Mouse (Mus musculus) lung, postnatal 25 days (tissue): ENCODE measurements around the gene Nedd4.
A peak's percentile ranks its signal among the peaks of the same experiment; 100 is the strongest.

Source experiments
- DNase-seq: peaks from one replicate; pipeline ENCODE4 v3.0.0; 2022; ENCODE audit warnings: low spot score

Nedd4 gene

DNA sequence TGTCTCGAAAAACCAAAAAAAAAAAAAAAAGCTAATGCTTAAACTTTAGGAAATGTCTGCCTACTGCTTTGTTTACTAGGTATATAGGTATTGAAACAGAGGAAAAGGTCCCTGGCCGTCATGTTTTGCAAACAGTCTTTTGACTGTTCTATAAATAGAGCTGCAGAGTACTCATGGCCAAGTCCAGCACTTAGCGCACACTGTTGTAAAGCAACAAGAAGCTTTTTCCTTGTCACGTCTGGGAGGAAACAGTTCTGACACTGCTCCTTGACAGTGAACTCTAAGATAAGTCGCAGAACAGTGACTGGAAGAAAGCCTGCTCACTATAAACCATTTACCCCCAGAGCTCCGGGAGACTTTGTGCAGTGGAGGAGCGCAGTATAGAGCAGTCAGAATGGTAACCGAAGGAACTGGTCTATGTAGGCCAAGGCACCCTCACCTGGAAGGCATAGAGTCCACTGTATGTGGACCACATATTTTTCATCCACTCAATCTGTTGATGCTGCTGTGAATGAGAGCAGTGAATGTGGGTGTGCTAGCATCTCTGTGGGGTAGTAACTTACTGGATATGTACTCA is 19.6 kb downstream of the Nedd4 start:
- no peak for DNase-seq

DNA sequence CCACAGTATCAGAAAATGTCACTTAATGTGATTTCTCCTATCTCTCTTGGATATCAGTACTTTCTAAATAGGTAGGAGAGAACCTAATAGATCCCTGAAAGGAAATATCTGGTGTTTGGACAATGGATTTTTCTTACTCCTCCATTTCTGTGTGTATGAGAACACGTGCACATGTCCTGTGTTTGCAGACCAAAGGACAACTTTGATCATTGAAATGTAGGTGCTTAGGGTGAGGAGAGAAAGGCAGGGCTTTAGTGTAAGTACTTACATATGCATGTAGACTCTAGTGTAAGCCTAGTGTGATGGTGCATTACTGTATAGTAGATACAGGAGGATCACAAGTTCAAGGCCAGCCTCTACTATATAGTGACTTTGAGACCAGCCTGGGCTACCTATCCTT is 21.1 kb downstream of the Nedd4 start:
- no peak for DNase-seq

DNA sequence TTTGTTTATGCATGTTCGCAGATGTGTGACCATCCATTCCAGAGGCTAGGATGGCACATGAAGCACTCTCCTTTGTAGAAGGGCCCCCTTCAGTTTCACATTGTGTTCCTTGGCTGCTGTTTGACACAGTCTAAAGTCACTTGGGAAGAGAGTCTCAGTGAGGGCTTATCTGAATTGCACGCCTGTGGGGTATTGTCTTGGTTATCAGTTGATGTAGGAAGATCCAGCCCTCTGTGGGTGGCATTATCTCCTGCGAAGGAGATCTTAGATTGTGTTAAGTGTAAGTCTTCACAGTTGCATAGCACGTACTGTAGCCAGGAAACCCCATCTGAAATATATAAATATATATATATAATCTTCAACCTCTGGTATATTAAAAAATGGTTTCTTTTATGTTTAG is 23.1 kb downstream of the Nedd4 start:
- no peak for DNase-seq

DNA sequence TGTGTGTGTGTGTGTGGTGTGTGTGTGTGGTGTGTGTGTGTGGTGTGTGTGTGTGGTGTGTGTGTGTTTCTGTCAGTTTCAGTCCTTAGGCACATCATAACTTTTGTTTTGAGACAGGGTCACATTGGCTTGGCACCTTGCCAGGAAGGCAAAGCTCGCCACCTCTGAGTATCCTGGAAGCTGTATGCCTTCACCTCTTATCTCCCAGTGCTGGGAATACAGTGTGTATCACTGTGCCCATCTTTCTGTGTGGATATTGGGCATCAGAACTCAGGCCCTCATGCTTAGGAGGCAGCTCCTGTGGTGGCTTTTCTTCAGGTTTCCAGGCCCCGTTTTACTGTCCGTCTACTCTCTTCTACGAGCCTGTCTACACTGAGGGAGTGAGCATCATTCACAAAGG is 24.4 kb downstream of the Nedd4 start:
- DNase-seq, result no peak

DNA sequence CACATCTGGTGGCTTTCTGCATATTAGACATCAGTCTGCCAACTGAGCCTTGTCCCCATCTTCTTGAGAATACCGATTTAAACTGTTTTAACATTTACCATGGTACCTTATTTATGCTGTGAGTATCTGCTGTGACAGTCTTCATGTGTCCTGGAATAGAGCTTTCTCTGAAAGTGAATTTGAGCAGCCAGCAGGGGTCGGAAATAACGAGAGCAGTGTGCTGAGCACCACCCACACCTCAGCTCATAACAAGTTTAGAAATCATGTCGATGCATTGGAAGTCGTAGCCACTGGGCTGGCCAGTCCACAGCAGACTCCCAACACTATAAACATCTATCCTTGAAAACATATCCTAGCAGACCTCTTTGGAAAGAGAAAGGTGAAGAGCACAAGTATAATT is 27.4 kb downstream of the Nedd4 start:
- DNase-seq, result no peak

DNA sequence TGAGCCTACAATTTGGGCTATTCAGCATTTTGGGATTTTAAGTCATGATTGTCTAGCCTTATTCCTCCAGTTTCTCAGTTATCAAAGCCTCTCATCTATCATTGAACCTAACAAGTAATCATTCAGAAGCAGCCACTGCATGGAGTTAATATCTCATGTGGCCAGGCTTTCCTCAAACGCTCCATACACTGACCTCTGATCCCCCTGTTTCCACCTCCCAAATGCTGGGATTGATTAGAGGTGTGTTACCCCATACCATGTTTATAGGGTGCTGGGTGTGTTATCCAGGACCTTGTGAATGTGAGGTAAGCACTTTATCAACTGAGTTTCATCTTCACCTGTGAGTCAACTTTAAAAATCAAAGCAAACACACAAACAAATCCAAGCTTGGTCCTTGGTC is 28.7 kb downstream of the Nedd4 start:
- DNase-seq, result no peak

DNA sequence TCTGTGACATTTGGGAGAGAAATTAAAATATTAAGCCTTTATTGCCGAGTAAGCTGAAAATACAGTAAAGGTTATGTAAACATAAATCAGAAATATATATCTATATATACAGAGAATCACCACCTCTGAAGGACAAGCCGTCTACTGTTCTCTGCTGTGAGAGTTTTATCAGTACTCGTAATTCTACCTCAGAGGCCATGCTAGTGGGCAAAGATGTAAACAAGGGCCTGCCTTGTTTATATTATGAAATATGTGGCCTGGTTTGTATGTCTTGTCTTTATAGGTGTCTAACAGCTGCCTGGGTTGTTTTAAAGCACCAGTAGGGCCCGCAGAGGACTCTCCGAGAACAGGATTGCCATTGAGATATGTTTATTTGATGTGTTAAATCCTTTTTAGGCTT is 29.8 kb downstream of the Nedd4 start:
- no peak for DNase-seq

DNA sequence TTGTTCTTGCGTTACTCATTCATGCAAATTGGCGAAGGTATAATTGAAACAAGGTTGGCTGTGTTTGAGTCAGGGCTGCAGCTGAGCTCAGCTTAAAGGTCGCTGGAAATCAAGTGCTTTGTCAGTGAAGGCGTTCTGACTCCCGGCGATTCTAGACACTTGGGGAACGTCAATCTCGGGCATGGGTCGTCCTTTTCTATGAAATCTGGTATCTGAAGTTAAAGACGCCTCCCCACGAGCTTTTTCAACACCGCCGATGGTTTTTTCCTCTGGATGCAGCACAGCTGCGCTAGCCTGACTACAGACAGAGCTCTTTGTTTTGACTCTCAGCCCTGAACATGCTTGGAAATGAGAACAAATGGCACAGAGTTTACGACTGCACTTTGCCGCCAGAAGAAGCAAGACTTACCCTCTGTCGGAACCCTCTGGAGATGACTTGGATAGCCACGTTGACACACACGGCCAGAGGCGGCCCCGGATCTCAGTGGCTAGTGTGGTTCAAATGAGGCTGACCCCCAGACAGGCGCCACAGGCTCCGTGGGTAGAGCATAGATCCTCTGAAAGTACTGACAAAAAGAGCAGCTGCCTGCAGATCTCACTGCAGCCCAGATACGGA is 31.0 kb downstream of the Nedd4 start:
- no peak for DNase-seq

DNA sequence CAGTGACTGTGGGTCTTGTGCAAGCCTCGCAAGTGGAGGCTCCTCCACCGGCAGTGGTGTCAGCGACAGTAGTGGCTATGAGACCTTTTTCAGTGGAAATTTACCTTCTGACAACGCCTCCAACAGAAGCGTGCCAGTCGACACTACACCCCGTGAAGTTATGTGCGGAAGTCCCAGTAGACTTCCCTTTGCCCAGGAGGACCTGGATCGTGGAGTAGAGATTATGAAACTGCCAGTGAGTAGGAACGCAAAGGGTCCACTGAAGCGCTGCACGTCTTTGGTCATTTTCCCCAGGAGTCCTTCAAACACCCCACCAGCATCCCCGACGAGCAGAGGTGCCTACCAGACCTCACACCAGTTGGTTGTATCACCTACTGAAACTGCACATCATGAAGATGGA is 31.7 kb downstream of the Nedd4 start:
- no peak for DNase-seq

DNA sequence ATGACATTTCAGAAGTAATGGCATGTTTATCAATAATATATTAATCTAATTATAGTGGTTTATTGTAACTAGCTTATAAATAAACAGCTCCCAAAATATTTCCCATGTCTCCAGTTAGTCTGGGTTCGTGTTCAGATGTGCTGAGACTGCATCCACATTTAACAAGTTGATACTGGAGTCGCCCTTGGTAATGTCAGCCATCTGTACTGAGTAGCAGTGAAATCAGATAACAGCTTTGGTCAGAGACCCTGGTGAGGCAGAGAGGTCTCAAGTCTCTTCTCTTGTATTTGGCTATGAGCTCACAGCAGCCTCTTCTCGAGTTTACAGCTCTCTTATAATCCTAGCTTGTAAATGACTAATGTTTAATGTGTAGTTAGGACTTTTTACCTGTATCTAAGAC is 34.4 kb downstream of the Nedd4 start:
- no peak for DNase-seq

DNA sequence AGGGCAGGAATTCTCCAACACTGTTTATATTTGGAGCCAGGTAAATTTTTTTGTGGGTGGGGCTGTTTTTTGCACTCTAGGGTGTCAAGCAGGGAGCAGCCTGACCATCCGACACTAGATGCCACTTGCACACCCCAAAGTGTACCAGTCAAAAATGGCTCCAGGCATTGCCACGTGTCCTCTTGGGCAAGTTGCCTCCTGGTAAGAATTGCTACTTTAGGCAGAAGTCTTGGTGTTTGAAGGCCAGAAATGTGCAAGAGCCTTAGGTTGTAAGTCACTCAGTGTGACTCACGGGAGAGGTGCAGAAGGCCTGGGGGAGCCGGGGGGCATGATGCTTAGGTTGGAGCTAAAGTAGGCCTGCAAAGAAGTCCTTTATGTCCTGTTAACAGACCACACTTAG is 35.6 kb downstream of the Nedd4 start:
- DNase-seq, result no peak

DNA sequence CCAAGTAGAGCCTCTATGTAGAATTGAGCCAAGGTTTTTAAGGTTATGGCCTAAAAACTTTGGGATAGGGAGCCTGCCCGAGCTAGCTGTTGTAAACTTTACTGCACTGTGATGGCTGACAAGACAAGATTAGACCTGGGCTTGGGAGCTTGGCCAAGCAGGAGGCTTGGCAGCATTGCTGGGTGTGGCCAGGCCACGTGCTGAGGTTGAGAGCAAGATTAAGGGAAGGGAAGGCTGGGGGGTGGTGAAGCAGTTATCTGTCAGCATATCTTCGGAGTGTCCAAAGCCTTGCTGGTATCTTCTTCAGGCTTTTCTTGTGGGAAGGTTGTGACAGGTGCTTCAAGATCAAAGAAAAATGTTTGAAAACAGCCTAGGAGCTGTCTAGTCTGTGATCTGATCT is 37.6 kb downstream of the Nedd4 start:
- DNase-seq, result peak; percentile 26

DNA sequence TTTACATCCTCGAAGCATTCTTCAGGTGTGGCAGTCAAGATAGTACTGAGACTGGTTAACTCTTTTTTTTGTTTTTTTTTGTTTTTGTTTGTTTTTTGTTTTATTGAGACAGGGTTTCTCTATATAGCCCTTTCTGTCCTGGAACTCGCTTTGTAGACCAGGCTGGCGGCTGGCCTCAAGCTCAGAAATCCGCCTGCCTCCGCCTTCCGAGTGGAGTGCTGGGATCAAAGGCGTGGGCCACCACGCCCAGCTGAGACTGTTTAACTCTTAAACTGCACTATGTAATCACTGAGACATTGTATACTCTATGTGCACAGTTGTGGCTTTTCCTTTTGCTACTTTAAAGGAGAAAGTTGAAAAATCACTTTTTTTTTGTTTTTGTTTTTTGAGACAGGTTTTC is 39.3 kb downstream of the Nedd4 start:
- no peak for DNase-seq

DNA sequence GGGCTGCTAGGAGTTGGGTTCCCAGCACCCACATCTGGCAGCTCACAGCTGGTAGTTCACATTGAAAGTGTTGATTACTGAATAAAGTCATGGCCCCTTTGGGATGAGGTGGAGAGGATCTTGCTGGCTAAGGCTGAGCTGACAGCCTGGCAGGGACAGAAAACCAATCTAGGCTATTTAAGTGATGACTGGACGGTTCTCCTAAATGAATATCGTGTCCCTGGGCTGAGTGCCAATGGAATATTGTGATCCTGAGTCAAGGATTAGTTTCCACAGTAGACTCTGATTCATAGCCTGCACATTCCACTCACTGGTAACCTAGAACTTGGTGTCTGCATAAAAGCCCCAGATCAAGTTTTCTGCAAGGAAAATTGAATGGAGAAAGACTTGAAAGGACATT is 39.9 kb downstream of the Nedd4 start:
- DNase-seq, result peak; percentile 51

DNA sequence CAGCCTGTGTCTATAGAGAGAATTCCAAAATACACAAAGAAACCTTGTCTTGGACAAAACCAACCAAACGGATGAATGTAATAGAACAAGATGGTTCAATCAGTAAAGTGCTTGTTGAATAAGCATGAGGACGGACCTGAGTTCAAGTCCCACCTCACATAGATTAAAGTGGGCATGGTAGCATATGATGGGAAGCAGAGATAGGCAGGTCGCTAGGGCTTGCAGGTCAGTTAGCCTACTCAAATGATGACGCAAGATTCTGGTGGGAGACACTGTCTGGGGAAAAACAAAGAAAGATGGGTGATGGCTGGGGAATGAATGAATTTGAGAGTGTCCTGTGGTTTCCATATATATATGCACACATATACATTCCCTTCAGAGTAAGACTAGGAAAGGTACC is 41.0 kb downstream of the Nedd4 start:
- DNase-seq, result no peak

DNA sequence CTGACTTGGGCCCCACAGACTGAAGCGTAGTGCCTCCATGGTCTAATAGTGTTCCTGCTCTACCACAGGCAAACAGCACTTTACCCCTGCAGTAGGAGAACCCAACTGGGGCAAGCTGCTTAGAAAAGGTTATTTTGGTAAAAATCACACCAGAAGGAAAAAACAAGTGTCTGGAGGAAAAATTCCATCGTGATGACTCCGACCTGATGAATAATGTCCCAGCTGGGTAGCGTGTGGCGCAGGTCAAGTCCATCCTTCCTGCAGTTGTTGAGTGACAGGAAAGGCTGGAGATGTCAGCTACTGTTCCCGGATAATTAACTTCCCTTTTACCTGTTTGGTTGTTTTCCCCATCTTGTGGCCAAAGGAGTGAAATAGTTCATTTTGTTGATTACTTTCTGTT is 41.6 kb downstream of the Nedd4 start:
- no peak for DNase-seq

DNA sequence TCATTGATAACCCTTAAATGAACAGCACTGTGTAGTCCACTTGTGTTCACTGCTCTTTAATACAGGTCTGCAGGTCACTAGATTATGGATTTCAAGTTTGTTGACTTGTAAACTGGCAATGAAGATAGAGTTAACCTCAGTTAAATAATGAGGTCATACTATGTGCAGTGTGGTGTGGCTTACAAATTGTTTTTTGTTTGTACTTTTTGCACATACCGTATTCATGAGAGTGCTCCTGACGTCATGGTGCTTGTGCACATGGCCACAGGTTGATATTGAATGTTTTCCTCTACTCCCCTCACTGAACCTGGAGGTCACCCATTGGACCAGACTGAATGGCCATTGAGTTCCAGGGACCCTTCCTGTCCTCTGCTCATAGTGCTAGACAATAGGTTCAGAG is 43.1 kb downstream of the Nedd4 start:
- DNase-seq, result no peak

DNA sequence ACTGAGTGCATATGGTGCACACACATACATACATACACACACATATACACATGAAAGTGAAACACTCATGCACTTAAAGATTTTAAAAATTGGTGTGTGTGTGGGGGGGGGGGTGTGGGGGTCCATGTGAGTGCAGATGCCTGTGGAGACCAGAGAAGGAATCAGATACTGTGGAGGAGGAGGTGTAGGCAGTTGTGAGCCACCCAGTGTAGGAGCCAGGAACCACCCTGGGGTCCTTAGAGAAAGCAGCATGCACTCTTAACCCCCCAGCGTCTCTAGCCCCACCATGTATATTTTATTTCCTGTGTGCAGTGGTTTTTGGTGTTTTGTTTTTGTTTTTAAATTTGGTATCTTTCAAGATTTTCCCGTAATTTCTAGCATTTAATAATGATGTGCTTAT is 45.9 kb downstream of the Nedd4 start:
- no peak for DNase-seq

DNA sequence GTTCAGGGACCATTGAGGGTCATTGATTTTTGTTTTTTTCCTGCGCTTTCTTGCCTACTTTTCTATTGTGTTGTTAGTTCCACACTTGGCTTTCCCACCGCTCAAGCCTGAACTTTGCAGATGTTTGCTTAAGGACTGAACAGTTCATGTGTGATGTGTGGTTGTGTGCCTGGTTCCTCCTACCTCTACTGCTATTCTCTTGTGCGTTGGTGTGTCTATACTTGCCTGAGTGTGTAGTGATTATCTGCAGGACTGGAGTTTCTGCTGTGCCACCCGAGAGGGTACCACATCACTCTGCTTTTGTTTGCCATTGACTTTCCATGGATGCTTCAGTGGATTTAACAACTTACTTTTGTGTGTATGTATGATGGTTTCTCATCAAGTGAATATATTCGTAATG is 46.5 kb downstream of the Nedd4 start:
- no peak for DNase-seq

DNA sequence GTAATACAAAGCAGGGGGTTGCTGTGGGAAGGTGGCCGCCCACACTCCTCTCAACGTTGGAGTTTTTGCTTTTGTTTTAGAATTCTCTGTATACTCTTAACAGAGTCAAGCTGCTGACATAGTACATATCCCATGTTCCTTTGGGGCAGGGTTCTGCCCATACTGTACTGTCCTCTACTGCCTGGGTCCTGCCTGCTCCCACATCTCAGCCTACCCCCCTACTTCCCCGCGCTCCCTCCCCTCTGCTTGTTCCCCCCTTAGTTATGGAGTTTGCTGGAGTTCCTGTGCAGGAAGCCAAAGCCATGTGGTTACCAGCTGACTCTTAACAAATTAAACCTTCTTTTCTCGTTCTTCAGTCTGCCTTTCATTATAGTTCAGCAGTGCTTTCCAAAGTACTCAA is 47.9 kb downstream of the Nedd4 start:
- no peak for DNase-seq

DNA sequence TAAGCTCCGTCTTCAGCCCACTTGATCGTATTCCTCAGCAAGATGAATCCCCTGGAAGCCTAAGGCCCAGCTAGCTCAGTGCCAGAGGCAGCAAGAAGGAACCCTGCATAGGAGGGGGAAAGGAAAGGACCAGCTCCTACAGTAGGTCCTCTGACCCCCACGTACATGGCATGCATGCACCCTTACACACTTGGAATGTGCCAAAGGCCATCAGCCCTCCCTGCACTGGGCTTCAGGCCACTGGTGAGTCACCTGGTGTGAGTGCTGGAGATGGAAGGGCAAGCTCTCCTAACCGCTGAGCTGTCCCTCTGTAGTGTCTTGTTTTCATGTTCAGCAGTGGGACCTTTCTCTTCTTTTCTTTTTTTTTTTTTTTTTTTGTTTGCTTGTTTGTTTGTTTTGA is 52.8 kb downstream of the Nedd4 start:
- no peak for DNase-seq

DNA sequence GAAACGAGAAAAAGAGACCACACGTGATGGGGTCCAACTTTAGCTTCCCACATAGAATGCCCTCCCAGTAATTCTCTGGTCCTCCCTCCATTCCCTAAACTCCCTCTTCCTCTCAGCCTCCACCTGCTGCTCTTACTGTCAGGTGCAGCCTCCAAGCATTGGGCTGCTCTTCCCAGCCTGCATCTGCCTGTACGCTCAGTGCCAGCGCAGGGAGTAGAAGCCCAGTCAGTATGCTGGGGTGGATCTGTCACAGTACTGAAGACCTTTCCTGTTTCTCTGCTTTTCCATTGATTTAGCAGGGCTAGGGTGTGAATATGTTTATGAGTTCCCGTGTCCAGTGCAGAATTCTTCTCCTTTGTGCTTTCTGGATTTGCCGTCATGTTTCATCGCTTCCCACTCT is 54.1 kb downstream of the Nedd4 start:
- no peak for DNase-seq

DNA sequence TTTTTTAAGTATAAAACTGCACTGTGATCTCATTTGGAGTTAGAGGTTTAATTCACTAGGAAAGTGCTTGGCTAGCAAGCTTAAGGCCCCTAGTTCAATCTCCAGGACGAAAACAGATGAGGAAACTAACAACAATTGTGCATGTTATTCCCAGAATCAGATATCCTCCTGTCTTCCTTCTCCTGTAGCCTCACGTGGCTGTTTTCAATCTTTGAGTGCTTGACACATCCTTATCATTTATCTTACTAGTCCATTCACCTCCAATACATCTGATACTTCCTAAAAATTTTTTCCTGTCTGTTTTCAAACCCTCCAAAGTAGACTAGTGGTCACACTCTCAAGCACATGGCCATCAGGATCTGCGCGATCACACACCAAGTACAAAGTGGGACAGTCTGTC is 57.0 kb downstream of the Nedd4 start:
- DNase-seq, result no peak

DNA sequence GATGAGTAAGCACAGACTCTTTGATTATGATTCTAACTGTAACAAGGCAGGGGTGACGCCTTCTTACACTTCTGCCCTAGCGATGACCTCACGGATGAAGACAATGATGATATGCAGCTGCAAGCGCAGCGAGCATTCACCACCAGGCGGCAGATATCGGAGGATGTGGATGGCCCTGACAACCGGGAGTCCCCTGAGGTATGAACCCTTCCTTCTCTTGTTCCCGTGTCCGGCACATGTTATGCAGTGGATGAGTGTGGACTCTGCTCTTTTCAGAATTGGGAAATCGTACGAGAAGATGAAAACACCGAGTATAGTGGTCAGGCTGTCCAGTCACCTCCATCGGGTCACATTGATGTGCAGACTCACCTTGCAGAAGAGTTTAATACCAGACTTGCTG is 59.1 kb downstream of the Nedd4 start:
- DNase-seq, result no peak

DNA sequence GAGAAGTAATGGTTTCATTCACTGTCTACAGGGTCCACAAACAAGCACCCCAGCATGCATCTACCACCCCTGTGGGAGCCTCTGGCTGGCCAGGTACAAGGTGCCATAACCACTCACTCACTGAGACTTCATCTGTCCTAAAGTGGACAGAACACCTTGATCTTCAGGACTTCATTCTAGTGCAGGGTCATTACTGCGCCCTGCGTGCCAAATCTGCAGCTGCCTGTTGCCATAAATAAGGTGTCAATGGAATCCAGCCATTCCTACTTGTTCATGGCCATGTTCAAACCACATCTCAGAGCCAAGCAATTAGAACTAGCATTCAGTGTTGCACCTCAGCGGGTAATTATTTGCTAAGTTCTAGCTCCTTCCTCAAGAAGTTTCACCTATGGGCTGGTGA is 60.5 kb downstream of the Nedd4 start:
- DNase-seq, result no peak
